Mouse (Mus musculus): ENCODE measurements around the gene Anapc7.
"Not testable (repeated sequence)": the region's sequence is repeated elsewhere in the genome, so short reads cannot be mapped to it uniquely, and the experiment has no call there.

The Anapc7 gene

GRCm38 (mm10) chr5:122450913-122451317, 29.4 kb downstream of the Anapc7 start:
- no peak for DNase-seq (ENCODE audit: low read depth, low spot score)

GRCm38 (mm10) chr5:122451324-122451723, 29.8 kb downstream of the Anapc7 start:
- no peak for DNase-seq (ENCODE audit: low read depth, low spot score)

- DNase-seq (ENCODE audit: low read depth, low spot score), result no peak
These were observed 30.7 kb downstream of the Anapc7 start for GRCm38 (mm10) chr5:122452194-122452593.

- peak; percentile 97 for DNase-seq (ENCODE audit: low read depth, low spot score)
These were observed 31.7 kb downstream of the Anapc7 start for GRCm38 (mm10) chr5:122453188-122453587.

- DNase-seq (ENCODE audit: low read depth, low spot score), result no peak
These were observed 32.9 kb downstream of the Anapc7 start for GRCm38 (mm10) chr5:122454442-122454841.

- no peak for DNase-seq (ENCODE audit: low read depth, low spot score)
These were observed 33.4 kb downstream of the Anapc7 start for GRCm38 (mm10) chr5:122454883-122455282.

- no peak for DNase-seq (ENCODE audit: low read depth, low spot score)
These were observed 34.1 kb downstream of the Anapc7 start for GRCm38 (mm10) chr5:122455584-122455983.

- peak; percentile 59 for DNase-seq (ENCODE audit: low read depth, low spot score)
These were observed 35.6 kb downstream of the Anapc7 start for GRCm38 (mm10) chr5:122457054-122457453.

GRCm38 (mm10) chr5:122458066-122458465, 36.6 kb downstream of the Anapc7 start:
- DNase-seq (ENCODE audit: low read depth, low spot score), result no peak

GRCm38 (mm10) chr5:122459335-122459734, 37.8 kb downstream of the Anapc7 start:
- no peak for DNase-seq (ENCODE audit: low read depth, low spot score)

GRCm38 (mm10) chr5:122460656-122461055, 39.2 kb downstream of the Anapc7 start:
- DNase-seq (ENCODE audit: low read depth, low spot score), result no peak

- DNase-seq (ENCODE audit: low read depth, low spot score), result no peak
These were observed 39.9 kb downstream of the Anapc7 start for GRCm38 (mm10) chr5:122461431-122461830.

- DNase-seq (ENCODE audit: low read depth, low spot score), result no peak
These were observed 50.2 kb downstream of the Anapc7 start for GRCm38 (mm10) chr5:122471658-122472057.

GRCm38 (mm10) chr5:122474643-122475363, 53.3 kb downstream of the Anapc7 start:
- no peak for DNase-seq (ENCODE audit: low read depth, low spot score)

GRCm38 (mm10) chr5:122476078-122476477, 54.6 kb downstream of the Anapc7 start:
- DNase-seq (ENCODE audit: low read depth, low spot score), result no peak

- DNase-seq (ENCODE audit: low read depth, low spot score), result no peak
These were observed 56.0 kb downstream of the Anapc7 start for GRCm38 (mm10) chr5:122477492-122477891.

GRCm38 (mm10) chr5:122479131-122479530, 57.6 kb downstream of the Anapc7 start:
- DNase-seq (ENCODE audit: low read depth, low spot score), result peak; percentile 61

GRCm38 (mm10) chr5:122481844-122482243, 60.4 kb downstream of the Anapc7 start:
- DNase-seq (ENCODE audit: low read depth, low spot score), result no peak

- DNase-seq (ENCODE audit: low read depth, low spot score), result no peak
These were observed 61.4 kb downstream of the Anapc7 start for GRCm38 (mm10) chr5:122482733-122483391.

- not testable (repeated sequence) for DNase-seq (ENCODE audit: low read depth, low spot score)
These were observed 64.8 kb downstream of the Anapc7 start for GRCm38 (mm10) chr5:122486243-122486642.

GRCm38 (mm10) chr5:122487825-122488224, 66.3 kb downstream of the Anapc7 start:
- DNase-seq (ENCODE audit: low read depth, low spot score), result no peak

GRCm38 (mm10) chr5:122490148-122490547, 68.7 kb downstream of the Anapc7 start:
- no peak for DNase-seq (ENCODE audit: low read depth, low spot score)

- no peak for DNase-seq (ENCODE audit: low read depth, low spot score)
These were observed 69.9 kb downstream of the Anapc7 start for GRCm38 (mm10) chr5:122491385-122491784.

All from ES-CJ7 (cell line).